Mouse (Mus musculus) kidney, postnatal 0 days (tissue): ENCODE results near the gene Cd68. TPM values are rescaled to one million over a fixed set of nuclear protein-coding genes. Genes with fewer than 3 reads are reported as not detected.

Source experiments
- ATAC-seq: fragments of 200-750 bp; cut with Nextera tagmentation; replicated peaks from 2 replicates; pipeline ENCODE4 v1.8.0; 2017; ENCODE audit warnings: low read depth, moderate number of reproducible peaks, moderate TSS enrichment, moderate library complexity; ENCODE audit not compliant: low FRiP score
- DNase-seq: peaks from one replicate; pipeline ENCODE4 v3.0.0-alpha.2; 2016; ENCODE audit warnings: low spot score
- H3K27ac ChIP-seq: fragments of 300-500 bp; sonication (generic); 2 replicates; pipeline ENCODE4 v1.5.1; 2014; ENCODE audit warnings: mild to moderate bottlenecking
- H3K27me3 ChIP-seq: fragments of 300-500 bp; sonication (generic); 2 replicates; pipeline ENCODE4 v1.6.1; 2014; ENCODE audit warnings: low read length, mixed read lengths; ENCODE audit not compliant: insufficient read depth
- H3K36me3 ChIP-seq: fragments of 300-500 bp; sonication (generic); 2 replicates; pipeline ENCODE4 v1.6.1; 2014; ENCODE audit warnings: low read length, mixed read lengths; ENCODE audit not compliant: insufficient read depth
- H3K4me1 ChIP-seq: fragments of 300-500 bp; sonication (generic); replicated peaks from 2 replicates; pipeline ENCODE4 v1.6.1; 2014; ENCODE audit warnings: antibody characterized with exemption, low read length, mixed read lengths; ENCODE audit not compliant: insufficient read depth
- H3K4me2 ChIP-seq: fragments of 300-500 bp; sonication (generic); 2 replicates; pipeline ENCODE4 v1.6.1; 2014; ENCODE audit warnings: mild to moderate bottlenecking, low read length, moderate library complexity, mixed read lengths
- H3K4me3 ChIP-seq: fragments of 300-500 bp; sonication (generic); replicated peaks from 2 replicates; pipeline ENCODE4 v1.5.1; 2014; ENCODE audit warnings: low read depth, low read length
- H3K9ac ChIP-seq: fragments of 300-500 bp; sonication (generic); 2 replicates; pipeline ENCODE4 v1.6.1; 2014; ENCODE audit warnings: low read depth, low read length
- H3K9me3 ChIP-seq: fragments of 300-500 bp; sonication (generic); replicated peaks from 2 replicates; pipeline ENCODE4 v1.6.1; 2016; ENCODE audit warnings: low read length, inconsistent platforms, mixed read lengths
- CTCF ChIP-seq: IDR thresholded peaks from 2 replicates; pipeline ENCODE4 v1.5.1; 2016; ENCODE audit warnings: antibody characterized with exemption, low read depth, mild to moderate bottlenecking, moderate library complexity
- WGBS: fragments of 180-500 bp; shearing (Covaris S2); extraction: QIAGEN DNeasy Blood & Tissue Kit; methylation state at CpG from one replicate; pipeline ENCODE4 v1.1.7; 2014; 5-methylcytosine and 5-hydroxymethylcytosine counted together
- polyA plus RNA-seq: library from polyadenylated mRNA; unstranded; fragments of >200 nt; fragmentation: Nextera tagmentation; extraction: Ambion mirVana; gene quantifications from 2 replicates; pipeline ENCODE4 v1.2.1, GENCODE M21; 2015

The Cd68 gene
- polyA plus RNA-seq, 1 experiment from 2014 or later: 10.4 TPM

DNA sequence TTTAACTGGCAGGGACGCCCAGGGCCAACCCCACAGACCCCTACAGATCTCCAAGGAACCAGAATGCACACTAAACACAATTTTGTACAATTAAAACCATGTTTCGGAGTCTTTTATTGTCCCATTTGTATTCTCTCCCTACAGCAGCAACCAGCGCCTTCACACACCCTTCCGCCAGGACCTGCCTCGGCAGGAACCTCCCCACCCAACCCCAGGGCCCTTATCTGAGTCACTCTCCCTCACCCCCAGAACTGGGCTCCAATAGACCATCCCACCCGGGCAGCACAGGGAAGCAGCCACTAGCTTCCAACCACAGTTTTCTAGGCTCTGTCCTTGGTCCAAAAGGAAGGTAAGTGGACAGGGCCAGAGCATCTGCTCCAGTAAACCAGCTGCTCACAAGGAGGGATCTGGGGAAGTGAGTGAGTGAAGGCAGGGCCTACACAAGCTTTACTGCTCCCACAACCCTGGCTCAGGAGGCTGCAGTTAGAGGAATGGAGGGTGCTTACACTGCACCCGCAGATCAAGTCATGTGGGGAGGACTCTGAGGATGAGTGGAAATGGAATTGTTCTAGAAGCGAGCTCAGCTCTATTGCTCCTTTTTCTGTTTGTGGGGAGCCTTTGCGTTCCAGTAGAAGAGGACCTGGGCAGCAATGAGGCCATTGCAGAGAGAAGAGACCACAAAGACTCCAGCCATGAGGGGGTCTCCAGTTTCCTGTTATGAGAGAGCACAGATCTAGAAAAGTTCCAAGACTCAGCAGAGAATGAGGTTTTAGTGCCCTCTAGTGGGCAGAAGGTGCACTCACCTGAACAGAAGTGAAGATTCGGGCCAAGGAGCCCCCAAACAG lies 9.1 kb downstream of the Cd68 start:
- peaks cover 3% of the 10 kb centered on the region; the same call in 1 of the 2 replicates for H3K4me1 ChIP-seq
- H3K9ac ChIP-seq: no peak overlapping the region
- WGBS: 79% methylated on average over 10 of the region's 10 CpGs
- no peak overlapping the region for H3K4me3 ChIP-seq
- ATAC-seq (no peak), DNase-seq (peak; percentile 83)
- no peaks in the 10 kb centered on the region for H3K27me3 ChIP-seq
- H3K9me3 ChIP-seq: no peaks in the 10 kb centered on the region
- H3K4me2 ChIP-seq: no peak overlapping the region
- peak; percentile 88 for TF ChIP-seq CTCF
- peaks cover 37% of the 10 kb centered on the region for H3K36me3 ChIP-seq
- H3K27ac ChIP-seq: peak overlapping the region; percentile 8; the same call in 1 of the 2 replicates

DNA sequence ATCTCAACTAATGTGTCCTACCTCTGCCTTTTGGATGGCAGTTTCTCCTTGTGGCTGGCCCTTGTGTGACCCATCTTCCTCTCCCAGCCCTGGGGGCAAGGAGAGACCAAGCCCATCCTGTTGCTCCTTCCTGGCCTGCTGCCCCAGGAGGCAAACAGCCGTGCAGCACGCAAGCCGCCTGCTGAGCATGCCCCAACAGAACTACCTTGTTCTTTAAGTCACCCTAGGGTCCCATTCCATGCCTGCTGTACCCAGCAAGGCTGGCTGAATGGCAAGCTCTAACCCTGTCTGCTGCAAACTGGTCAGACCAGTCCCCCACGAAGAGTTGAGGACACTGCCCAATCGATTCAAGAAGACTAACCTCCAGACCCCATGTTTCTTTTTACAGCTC lies 9.9 kb downstream of the Cd68 start:
- Histone ChIP-seq H3K4me2 (no peak overlapping the region), H3K27me3 (no peaks in the 10 kb centered on the region), H3K4me1 (no peaks in the 10 kb centered on the region), H3K27ac (no peak overlapping the region), H3K9ac (0 out of 2 replicates have a peak overlapping the region, but pooled peaks have one; percentile 13), H3K4me3 (no peak overlapping the region), H3K9me3 (no peaks in the 10 kb centered on the region), H3K36me3 (peaks cover 43% of the 10 kb centered on the region)
- DNase-seq: no peak
- ATAC-seq: no peak
- TF ChIP-seq CTCF: no peak
- 74% methylated on average over 5 of the region's 5 CpGs for WGBS

DNA sequence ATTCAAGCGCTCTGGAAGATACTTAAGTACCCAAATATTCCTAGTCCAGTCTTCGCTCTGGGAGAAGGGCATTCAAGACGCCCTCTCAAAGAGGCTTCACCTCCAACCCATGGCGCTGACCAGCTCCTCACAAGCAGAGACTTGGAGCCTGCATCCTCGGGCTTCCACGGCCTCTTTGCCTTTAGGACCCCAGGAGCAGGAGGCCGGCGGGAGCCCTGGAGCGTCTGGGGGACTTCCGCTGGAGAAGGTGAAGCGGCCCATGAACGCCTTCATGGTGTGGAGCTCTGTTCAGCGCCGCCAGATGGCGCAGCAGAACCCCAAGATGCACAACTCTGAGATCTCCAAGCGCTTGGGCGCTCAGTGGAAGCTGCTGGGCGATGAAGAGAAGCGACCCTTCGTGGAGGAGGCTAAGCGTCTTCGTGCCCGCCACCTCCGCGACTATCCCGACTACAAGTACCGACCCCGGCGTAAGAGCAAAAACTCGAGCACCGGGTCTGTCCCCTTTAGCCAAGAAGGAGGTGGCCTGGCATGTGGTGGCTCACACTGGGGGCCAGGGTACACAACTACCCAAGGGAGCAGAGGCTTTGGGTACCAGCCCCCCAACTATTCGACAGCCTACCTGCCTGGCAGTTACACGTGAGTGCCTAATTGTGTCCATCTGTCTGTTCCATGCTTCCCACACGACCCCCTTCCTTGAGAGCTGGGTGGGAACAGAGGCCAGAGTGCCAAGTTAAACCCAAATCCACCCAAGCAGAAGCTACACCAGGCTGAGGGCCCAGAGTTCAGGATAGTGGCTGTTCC lies 10.5 kb downstream of the Cd68 start, which contains the start of gene Sox15:
Gene Sox15 (plus strand): TSS at position 51 of the 801 bp plus-strand sequence.
- ATAC-seq (peak; percentile 46), DNase-seq (peak; percentile 91)
- peak within 1 kb of the TSS; percentile 37; the same call in 1 of the 2 replicates for H3K4me2 ChIP-seq
- H3K27ac ChIP-seq: peak within 1 kb of the TSS; percentile 27; the same call in 1 of the 2 replicates
- no peaks in the 10 kb centered on the region for H3K27me3 ChIP-seq
- peaks cover 49% of the 10 kb centered on the region for H3K36me3 ChIP-seq
- peak; percentile 83 for TF ChIP-seq CTCF
- no peaks in the 10 kb centered on the region for H3K9me3 ChIP-seq
- no peak within 1 kb of the TSS for H3K4me3 ChIP-seq
- H3K9ac ChIP-seq: 0 out of 2 replicates have a peak within 1 kb of the TSS, but pooled peaks have one; percentile 13
- H3K4me1 ChIP-seq: no peaks in the 10 kb centered on the region
- WGBS: 20% methylated on average over 34 of the region's 34 CpGs

DNA sequence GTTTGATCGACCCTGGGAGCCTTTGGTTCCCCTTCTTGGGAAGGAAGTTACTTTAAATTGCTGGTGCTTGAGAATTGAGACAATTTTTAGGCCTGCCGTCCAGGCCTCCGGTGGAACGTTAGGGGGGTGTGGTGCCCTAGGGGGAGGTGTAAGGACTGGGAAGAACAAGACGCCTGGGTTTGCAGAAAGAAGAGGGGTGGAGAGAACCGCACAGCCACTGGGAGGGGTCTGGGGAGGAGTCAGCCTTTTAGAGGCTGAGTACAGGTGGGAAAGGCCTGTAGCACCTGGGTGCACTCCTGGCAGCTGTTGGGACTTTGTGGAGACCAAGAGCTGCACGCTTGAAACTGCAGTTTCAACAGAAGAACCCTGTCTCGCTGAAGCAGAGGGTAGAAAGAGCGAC lies 11.2 kb downstream of the Cd68 start:
- Histone ChIP-seq H3K4me2 (no peak overlapping the region), H3K9ac (no peak overlapping the region), H3K36me3 (peaks cover 56% of the 10 kb centered on the region), H3K4me3 (no peak overlapping the region), H3K27me3 (no peaks in the 10 kb centered on the region), H3K27ac (peak overlapping the region; percentile 27; the same call in 1 of the 2 replicates), H3K4me1 (no peaks in the 10 kb centered on the region), H3K9me3 (no peaks in the 10 kb centered on the region)
- DNase-seq: no peak
- no peak for ATAC-seq
- TF ChIP-seq CTCF: no peak
- 34% methylated on average over 9 of the region's 9 CpGs for WGBS

DNA sequence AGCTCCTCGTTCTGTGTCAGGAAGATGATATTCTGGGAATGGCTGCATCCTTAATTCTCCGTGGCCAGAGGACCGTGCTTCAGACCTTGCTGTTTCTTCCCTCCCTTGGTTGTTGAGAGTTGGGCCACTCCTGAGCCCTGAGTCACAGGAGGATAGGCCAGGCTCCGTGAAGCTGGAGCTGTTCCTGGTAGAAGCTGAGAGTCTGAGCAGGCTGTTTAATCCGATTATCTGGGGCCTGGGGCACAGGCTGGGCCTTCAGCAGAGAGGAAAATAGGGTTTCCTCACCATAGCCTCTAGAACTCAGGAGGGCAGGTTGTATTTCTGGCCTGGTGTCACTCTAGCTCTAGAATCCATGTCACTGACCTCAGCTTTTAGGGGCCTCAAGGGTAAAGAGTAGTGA lies 12.6 kb downstream of the Cd68 start:
- no peak overlapping the region for H3K4me3 ChIP-seq
- no peak overlapping the region for H3K4me2 ChIP-seq
- WGBS: 72% methylated on average over 5 of the region's 5 CpGs
- no peaks in the 10 kb centered on the region for H3K4me1 ChIP-seq
- no peak for ATAC-seq
- no peaks in the 10 kb centered on the region for H3K9me3 ChIP-seq
- no peak for DNase-seq
- no peaks in the 10 kb centered on the region for H3K27me3 ChIP-seq
- no peak overlapping the region for H3K27ac ChIP-seq
- TF ChIP-seq CTCF: no peak
- peaks cover 61% of the 10 kb centered on the region for H3K36me3 ChIP-seq
- H3K9ac ChIP-seq: no peak overlapping the region

DNA sequence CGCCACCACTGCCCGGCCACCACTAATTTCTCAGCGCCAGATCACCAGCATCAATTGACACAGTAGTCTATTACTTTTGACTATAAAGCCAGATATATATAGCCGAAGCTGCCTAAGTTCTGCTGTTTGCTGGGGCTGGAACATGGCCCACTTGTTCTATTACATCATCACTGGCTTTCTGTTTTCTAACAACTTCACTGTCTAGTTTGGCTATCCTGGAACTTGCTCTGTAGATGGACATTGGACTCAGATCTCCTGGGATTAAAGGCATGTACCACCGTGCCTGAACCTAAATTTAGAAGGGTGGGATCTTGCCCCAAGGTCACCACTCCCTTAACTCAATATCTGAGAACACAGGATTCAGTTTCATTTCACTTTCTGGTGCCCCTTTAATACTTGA lies 20.1 kb downstream of the Cd68 start:
- H3K9me3 ChIP-seq: no peaks in the 10 kb centered on the region
- TF ChIP-seq CTCF: no peak
- WGBS: 90% methylated on average over 5 of the region's 5 CpGs
- H3K4me3 ChIP-seq: no peak overlapping the region
- H3K4me1 ChIP-seq: no peaks in the 10 kb centered on the region
- no peaks in the 10 kb centered on the region for H3K27me3 ChIP-seq
- no peak overlapping the region for H3K9ac ChIP-seq
- no peak for DNase-seq
- no peak for ATAC-seq
- no peak overlapping the region for H3K4me2 ChIP-seq
- H3K36me3 ChIP-seq: peaks cover 79% of the 10 kb centered on the region
- H3K27ac ChIP-seq: no peak overlapping the region
